Mouse (Mus musculus): ENCODE results near the gene Trmt2b. TPM values are rescaled to one million over a fixed set of nuclear protein-coding genes. Genes with fewer than 3 reads are reported as not detected.
"Not testable (repeated sequence)": the region's sequence is repeated elsewhere in the genome, so short reads cannot be mapped to it uniquely, and the experiment has no call there.

Gene Trmt2b
- polyA plus RNA-seq, 1 experiment from 2014 or later: 11.6 TPM

DNA sequence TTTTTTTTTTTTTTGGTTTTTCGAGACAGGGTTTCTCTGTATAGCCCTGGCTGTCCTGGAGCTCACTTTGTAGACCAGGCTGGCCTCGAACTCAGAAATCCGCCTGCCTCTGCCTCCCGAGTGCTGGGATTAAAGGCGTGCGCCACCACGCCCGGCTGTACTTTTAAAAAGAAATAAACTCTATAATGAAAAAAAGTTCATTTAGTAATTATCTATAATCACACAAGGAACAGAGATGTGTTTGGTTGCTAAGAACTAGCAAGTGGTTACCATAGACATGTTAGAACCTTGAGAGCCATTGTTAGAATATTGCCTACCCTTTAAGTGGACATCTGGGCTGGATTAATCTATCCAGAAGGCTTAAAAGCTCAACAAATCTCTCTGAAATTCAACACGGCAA is 89.6 kb downstream of the Trmt2b start, which contains the start of gene Arl13a:
Arl13a (plus strand) TSS at position 301 of the 400 bp plus-strand sequence.
- H3K4me3 ChIP-seq (ENCODE audit: low read depth, low read length); ATAC-seq (ENCODE audit: insufficient number of reproducible peaks, low FRiP score, low TSS enrichment, low read depth); H3K9me3 ChIP-seq (ENCODE audit: control insufficient read depth, low read length); H3K4me2 ChIP-seq (ENCODE audit: low read depth, severe bottlenecking); H3K36me3 ChIP-seq (ENCODE audit: control insufficient read depth, insufficient read depth, low read length); DNase-seq (ENCODE audit: low spot score); H3K9ac ChIP-seq (ENCODE audit: low read length); H3K27me3 ChIP-seq (ENCODE audit: control insufficient read depth, insufficient read depth, low read length); H3K4me1 ChIP-seq (ENCODE audit: control insufficient read depth, insufficient read depth, low read length); H3K27ac ChIP-seq (replicated peaks; ENCODE audit: low read depth, low read length): not testable (repeated sequence)
- 92% methylated on average over 8 of the region's 9 CpGs for WGBS

GRCm38 (mm10) chrX:134174699-134175098 is 102.1 kb downstream of the Trmt2b start:
- Histone ChIP-seq H3K4me1 (ENCODE audit: control insufficient read depth, insufficient read depth, low read length) (no peaks in the 10 kb centered on the region), H3K36me3 (ENCODE audit: control insufficient read depth, insufficient read depth, low read length) (no peaks in the 10 kb centered on the region), H3K9me3 (ENCODE audit: control insufficient read depth, low read length) (no peaks in the 10 kb centered on the region), H3K4me2 (ENCODE audit: low read depth, severe bottlenecking) (no peak overlapping the region), H3K27ac (replicated peaks; ENCODE audit: low read depth, low read length) (no peak overlapping the region), H3K9ac (ENCODE audit: low read length) (no peak overlapping the region), H3K4me3 (ENCODE audit: low read depth, low read length) (no peak overlapping the region), H3K27me3 (ENCODE audit: control insufficient read depth, insufficient read depth, low read length) (no peaks in the 10 kb centered on the region)
- WGBS: 97% methylated on average over 1 of the region's 1 CpGs
- DNase-seq (ENCODE audit: low spot score) (no peak), ATAC-seq (ENCODE audit: insufficient number of reproducible peaks, low FRiP score, low TSS enrichment, low read depth) (no peak)

Other genes starting within 250 kb of the Trmt2b start
- gene Cstf2, start 217.8 kb downstream of the Trmt2b start, polyA plus RNA-seq (2014; fragmentation: Nextera tagmentation; extraction: Ambion mirVana): 64.3 and 64.5 TPM in 2 replicates
- 0.05 TPM in 1 of 2 replicates, not detected in the other for gene Xkrx, start 114.9 kb downstream of the Trmt2b start, polyA plus RNA-seq (2014; fragmentation: Nextera tagmentation; extraction: Ambion mirVana)
- not detected in 2 replicates for gene Arl13a, start 89.5 kb downstream of the Trmt2b start, polyA plus RNA-seq (2014; fragmentation: Nextera tagmentation; extraction: Ambion mirVana)
- gene Nox1, start 55.0 kb downstream of the Trmt2b start, polyA plus RNA-seq (2014; fragmentation: Nextera tagmentation; extraction: Ambion mirVana): 0.28 TPM in 1 of 2 replicates, not detected in the other
- 6.5 and 7.3 TPM in 2 replicates for gene Tmem35a, start 18.2 kb upstream of the Trmt2b start, polyA plus RNA-seq (2014; fragmentation: Nextera tagmentation; extraction: Ambion mirVana)
- 36.4 and 37.9 TPM in 2 replicates for gene Cenpi, start 31.1 kb upstream of the Trmt2b start, polyA plus RNA-seq (2014; fragmentation: Nextera tagmentation; extraction: Ambion mirVana)
- gene Drp2, start 127.6 kb upstream of the Trmt2b start, polyA plus RNA-seq (2014; fragmentation: Nextera tagmentation; extraction: Ambion mirVana): 1.9 and 2.3 TPM in 2 replicates
- gene Taf7l, start 199.5 kb upstream of the Trmt2b start, polyA plus RNA-seq (2014; fragmentation: Nextera tagmentation; extraction: Ambion mirVana): not detected in 2 replicates

Measured in limb, embryonic 11.5 days (tissue).